Mouse (Mus musculus) heart, postnatal 0 days (tissue): ENCODE measurements at regions not wholly inside any gene's neighbourhood (a gene's known extent, or its start where the extent isn't known, plus 50 kb on each side); places are given as distances from the start of the nearest gene placed in this dataset.

ENCODE experiments used
- CTCF ChIP-seq: IDR thresholded peaks from 2 replicates; pipeline ENCODE4 v1.5.1; 2016; ENCODE audit warnings: antibody characterized with exemption, control low read depth, low read depth
- EP300 ChIP-seq: IDR thresholded peaks from 2 replicates; pipeline ENCODE4 v1.6.1; 2016; ENCODE audit warnings: antibody characterized with exemption, low read depth

GRCm38 (mm10) chr4:10315875-10316274, 558.4 kb upstream of the 2610301B20Rik start:
- no peak for TF ChIP-seq CTCF
- no peak for TF ChIP-seq EP300
